Mouse (Mus musculus) spleen, postnatal 10 days (tissue): Measurements from ENCODE around the gene H2-Q4.
"Not testable (repeated sequence)": the region's sequence is repeated elsewhere in the genome, so short reads cannot be mapped to it uniquely, and the experiment has no call there.

Experiments used
- DNase-seq, 2 experiments: peaks; one replicate each; pipeline ENCODE4 v3.0.0; 2021 to 2022; ENCODE audit warnings: low spot score in 2 of 2

Gene H2-Q4

GRCm38 (mm10) chr17:35420206-35420810, 40.9 kb downstream of the H2-Q4 start:
- DNase-seq, result peak; percentile 39 to 61

GRCm38 (mm10) chr17:35421331-35421730, 41.9 kb downstream of the H2-Q4 start:
- DNase-seq, result peak in 1 of 2 experiments; percentile 8

DNA sequence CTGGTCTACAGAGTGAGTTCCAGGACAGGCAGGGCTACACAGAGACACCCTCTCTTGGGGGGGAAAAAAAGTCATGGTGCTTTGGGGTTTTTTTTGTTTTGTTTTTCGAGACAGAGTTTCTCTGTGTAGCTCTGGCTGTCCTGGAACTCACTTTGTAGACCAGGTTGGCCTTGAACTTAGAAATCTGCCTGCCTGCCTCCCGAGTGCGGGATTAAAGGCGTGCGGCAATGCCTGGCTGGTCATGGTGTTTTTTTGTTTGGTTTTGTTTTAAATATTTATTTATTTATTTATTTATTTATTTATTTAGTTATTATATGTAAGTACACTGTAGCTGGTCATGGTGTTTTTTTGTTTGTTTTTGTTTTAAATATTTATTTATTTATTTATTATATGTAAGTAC, 42.9 kb downstream of the H2-Q4 start:
- peak in 1 of 2 experiments; percentile 5 for DNase-seq

DNA sequence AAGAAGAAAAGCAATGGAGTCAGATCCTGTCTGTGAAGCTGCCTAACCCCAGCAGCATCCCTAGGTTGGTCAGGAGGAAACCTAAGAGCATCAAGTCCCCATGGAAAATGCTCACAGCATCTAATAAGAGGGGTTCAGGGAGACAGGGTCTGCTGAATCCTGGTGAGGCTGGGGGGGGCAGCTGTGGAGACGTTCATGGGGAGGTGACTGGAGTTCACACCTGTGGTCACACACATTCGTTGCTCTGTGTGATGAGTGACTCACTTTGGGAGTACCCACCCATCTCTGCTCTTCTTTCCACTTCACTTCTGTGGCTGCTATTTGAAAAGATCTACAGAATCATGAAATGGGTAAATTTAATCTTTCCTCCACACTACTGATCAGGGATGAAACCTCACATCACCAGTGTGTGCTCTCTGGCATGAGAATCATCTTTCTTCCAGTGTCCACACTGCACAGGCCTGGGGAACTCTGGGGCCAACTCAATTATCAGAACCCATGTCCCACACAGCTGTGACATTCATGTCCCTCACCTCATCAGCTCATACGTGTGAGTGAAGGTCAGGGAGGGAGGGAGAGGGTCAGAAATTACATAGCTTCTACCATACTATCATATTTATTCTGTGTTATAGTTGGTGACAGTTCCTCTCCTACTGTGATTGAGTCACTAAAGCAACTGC, 43.9 kb downstream of the H2-Q4 start:
- DNase-seq, result peak in 1 of 2 experiments; percentile 8

DNA sequence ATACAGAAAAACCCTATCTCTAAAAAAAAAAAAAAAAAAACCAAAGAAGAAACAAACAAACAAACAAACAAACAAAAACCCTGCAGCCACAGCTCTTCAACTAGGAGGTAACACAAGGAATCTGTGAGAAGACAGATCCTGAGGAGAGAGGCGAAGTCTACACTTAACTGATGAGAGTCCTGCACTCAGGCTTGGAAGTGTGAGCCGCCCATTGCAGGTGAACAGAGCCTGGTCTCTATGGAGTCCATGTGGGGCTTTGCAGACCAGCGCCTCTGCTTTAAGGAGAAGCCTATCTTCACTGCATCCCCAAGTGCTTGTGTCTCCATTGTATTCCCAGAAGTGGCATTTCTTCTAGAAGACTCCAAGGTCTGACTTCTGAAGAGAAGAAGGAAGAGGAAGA, 44.7 kb downstream of the H2-Q4 start:
- peak in 1 of 2 experiments; percentile 11 for DNase-seq

DNA sequence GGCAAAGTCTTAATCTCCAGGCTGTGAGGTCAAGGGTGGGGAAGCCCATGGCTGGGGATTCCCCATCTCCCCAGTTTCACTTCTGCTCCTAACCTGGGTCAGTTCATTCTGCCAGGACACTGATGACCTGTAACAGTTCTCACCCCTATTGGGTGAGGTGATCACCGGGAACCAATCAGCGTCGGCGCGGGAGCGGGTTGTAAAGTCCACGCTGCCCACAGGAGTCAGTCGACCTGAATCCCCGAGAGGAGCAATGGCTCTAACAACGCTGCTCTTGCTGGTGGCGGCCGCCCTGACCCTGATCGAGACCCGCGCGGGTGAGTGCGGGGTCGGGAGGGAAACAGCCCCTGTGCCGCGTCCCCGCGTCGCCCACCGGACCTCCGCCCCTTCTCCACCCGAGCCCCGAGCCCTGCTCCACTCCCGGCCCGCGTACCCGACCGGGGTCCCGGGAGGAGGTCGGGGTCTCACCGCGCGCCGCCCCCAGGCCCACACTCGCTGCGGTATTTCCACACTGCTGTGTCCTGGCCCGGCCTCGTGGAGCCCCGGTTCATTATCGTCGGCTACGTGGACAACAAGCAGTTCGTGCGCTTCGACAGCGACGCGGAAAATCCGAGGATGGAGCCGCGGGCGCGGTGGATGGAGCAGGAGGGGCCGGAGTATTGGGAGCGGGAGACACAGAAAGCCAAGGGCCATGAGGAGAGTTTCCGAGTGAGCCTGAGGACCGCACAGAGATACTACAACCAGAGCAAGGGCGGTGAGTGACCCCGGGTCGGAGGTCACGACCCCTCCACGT, 45.4 kb downstream of the H2-Q4 start, which contains the start of gene H2-Q6:
Gene H2-Q6, plus strand, starts transcription at position 227 of the 793 bp plus-strand sequence.
- peak in 1 of 2 experiments; percentile 57 for DNase-seq

DNA sequence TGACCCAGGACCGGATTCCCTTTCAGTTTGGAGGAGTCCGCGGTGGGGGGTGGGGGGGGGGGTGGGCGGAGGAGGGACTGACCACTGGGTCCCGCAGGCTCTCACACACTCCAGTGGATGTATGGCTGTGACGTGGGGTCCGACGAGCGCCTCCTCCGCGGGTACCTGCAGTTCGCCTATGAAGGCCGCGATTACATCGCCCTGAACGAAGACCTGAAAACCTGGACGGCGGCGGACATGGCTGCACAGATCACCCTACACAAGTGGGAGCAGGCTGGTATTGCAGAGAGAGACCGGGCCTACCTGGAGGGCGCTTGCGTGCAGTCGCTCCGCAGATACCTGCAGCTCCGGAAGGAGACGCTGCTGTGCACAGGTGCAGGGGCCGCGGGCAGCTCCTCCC, 46.1 kb downstream of the H2-Q4 start:
- DNase-seq, result peak in 1 of 2 experiments; percentile 33

GRCm38 (mm10) chr17:35428883-35429282, 49.5 kb downstream of the H2-Q4 start:
- not testable (repeated sequence) for DNase-seq

DNA sequence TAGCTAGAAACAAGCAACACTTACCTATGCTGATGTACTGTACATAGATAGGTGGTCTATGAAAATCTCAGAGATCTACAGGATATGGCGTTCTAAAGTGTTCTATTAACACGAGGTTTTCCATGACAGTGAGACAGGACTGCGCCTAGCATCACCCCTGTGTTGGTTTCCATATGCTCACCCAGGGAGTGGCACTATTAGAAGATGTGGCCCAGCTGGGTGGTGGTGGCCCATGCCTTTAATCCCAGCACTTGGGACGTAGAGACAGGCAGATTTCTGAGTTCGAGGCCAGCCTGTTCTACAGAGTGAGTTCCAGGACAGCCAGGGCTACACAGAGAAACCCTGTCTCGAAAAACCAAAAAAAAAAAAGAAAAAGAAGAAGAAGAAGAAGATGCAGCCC, 51.3 kb downstream of the H2-Q4 start:
- DNase-seq, result peak in 1 of 2 experiments; percentile 12

GRCm38 (mm10) chr17:35432167-35432566, 52.8 kb downstream of the H2-Q4 start:
- DNase-seq, result not testable (repeated sequence)

DNA sequence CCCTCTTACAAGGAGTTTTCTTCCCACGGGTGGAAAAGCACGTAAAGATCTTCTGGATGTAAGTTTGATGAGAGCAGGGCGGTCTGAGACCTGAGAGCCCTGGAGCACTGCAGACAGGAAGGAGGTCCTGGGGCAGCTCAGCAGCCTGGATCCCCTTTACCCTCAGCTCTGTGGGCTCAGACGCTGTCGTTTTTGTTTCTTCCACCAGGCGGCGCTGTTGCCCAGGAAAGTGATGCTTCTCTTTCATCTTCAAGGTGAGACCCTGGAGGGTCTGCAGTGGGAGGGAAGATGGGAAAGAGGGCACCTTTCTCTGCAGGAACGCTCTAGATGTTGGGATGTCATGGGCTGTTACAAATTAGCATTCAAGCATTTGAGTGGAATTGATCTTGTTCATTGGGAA, 55.4 kb downstream of the H2-Q4 start:
- DNase-seq, result peak in 1 of 2 experiments; percentile 59
